Mouse (Mus musculus) liver, adult 2 months (tissue): ENCODE data around the gene Tdp2. TPM values are rescaled to one million over a fixed set of nuclear protein-coding genes. Genes with fewer than 3 reads are reported as not detected.
A peak's percentile ranks its signal among the peaks of the same experiment; 100 is the strongest.

Experiments
- DNase-seq: peaks from one replicate; pipeline ENCODE4 v3.0.0-alpha.2; 2011; ENCODE audit warnings: low read depth, low spot score; ENCODE audit errors: extremely low read depth
- H3K27ac ChIP-seq: fragments of 200-500 bp; replicated peaks from 2 replicates; pipeline ENCODE4 v1.5.1; 2012; ENCODE audit warnings: low read depth, mild to moderate bottlenecking, control low read depth, inconsistent platforms, low read length; ENCODE audit not compliant: insufficient read depth
- H3K27me3 ChIP-seq: fragments of 200-500 bp; 2 replicates; pipeline ENCODE4 v1.6.1; 2012; ENCODE audit warnings: mild to moderate bottlenecking, moderate library complexity, low read length, inconsistent platforms; ENCODE audit not compliant: control insufficient read depth, insufficient read depth
- H3K36me3 ChIP-seq: fragments of 200-500 bp; 2 replicates; pipeline ENCODE4 v1.6.1; 2012; ENCODE audit warnings: low read length, inconsistent platforms; ENCODE audit not compliant: control insufficient read depth, insufficient read depth
- H3K4me1 ChIP-seq: fragments of 200-500 bp; 2 replicates; pipeline ENCODE4 v1.6.1; 2011; ENCODE audit warnings: low read length; ENCODE audit not compliant: control insufficient read depth, insufficient read depth
- H3K4me3 ChIP-seq: fragments of 200-500 bp; 2 replicates; pipeline ENCODE4 v1.5.1; 2011; ENCODE audit warnings: low read depth, mild to moderate bottlenecking, control low read depth, low read length, moderate library complexity; ENCODE audit not compliant: insufficient read depth
- H3K79me2 ChIP-seq: fragments of 200-500 bp; 2 replicates; pipeline ENCODE4 v1.6.1; 2012; ENCODE audit warnings: inconsistent platforms, mild to moderate bottlenecking, low read length, moderate library complexity; ENCODE audit not compliant: control insufficient read depth, insufficient read depth
- H3K9ac ChIP-seq: fragments of 200-500 bp; 2 replicates; pipeline ENCODE4 v1.6.1; 2012; ENCODE audit warnings: low read depth, mild to moderate bottlenecking, control low read depth, inconsistent platforms, low read length
- CTCF ChIP-seq: fragments of 200-500 bp; IDR thresholded peaks from 2 replicates; pipeline ENCODE4 v1.5.1; 2011; ENCODE audit warnings: low read depth, low read length, control low read depth
- POLR2A ChIP-seq: fragments of 200-500 bp; IDR thresholded peaks from 2 replicates; pipeline ENCODE4 v1.6.1; 2011; ENCODE audit warnings: low read length, control low read depth; ENCODE audit not compliant: insufficient read depth; ENCODE audit errors: extremely low read depth
- WGBS: fragments of 180-500 bp; shearing (Covaris S2); methylation state at CpG from one replicate; pipeline ENCODE4 v1.1.7; 2018; 5-methylcytosine and 5-hydroxymethylcytosine counted together
- polyA plus RNA-seq: library from polyadenylated mRNA; depleted of rRNA; stranded (reverse); fragments of >200 nt; gene quantifications from 2 replicates; pipeline ENCODE4 v1.2.3, GENCODE M21; 2012
- total RNA-seq: library from RNA; depleted of rRNA; stranded (reverse); fragments of >200 nt; gene quantifications from 2 replicates; pipeline ENCODE4 v1.2.3, GENCODE M21; 2014

Gene Tdp2
- total and polyA plus RNA-seq, 2 experiments, result 18.6 to 29.4 TPM

DNA sequence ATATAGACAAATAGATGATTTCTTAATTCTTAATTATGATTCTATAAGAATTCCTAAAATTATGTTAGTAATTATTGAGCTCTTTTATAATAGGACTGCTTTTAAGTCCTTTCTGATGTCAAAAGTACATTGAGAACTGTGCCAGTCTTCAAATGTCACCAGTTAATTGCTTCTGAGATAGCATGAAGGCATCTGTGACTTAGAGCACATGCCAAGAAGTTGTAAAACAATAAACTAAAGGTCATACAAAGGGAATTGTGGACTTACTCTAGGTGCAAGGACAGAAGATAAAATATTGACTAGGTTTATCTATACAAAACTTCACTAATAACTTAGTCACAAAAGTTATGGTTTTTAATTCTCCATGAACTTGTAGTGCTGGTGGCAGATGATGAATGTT is 27.6 kb downstream of the Tdp2 start:
- no peak overlapping the region for H3K27ac ChIP-seq
- H3K9ac ChIP-seq, result no peak overlapping the region
- no peaks in the 10 kb centered on the region for H3K36me3 ChIP-seq
- no peak for DNase-seq
- no peaks in the 10 kb centered on the region for H3K27me3 ChIP-seq
- no peaks in the 10 kb centered on the region for H3K79me2 ChIP-seq
- no peak overlapping the region for H3K4me3 ChIP-seq
- no peaks in the 10 kb centered on the region for H3K4me1 ChIP-seq
- TF ChIP-seq CTCF, result no peak
- TF ChIP-seq POLR2A, result no peak

DNA sequence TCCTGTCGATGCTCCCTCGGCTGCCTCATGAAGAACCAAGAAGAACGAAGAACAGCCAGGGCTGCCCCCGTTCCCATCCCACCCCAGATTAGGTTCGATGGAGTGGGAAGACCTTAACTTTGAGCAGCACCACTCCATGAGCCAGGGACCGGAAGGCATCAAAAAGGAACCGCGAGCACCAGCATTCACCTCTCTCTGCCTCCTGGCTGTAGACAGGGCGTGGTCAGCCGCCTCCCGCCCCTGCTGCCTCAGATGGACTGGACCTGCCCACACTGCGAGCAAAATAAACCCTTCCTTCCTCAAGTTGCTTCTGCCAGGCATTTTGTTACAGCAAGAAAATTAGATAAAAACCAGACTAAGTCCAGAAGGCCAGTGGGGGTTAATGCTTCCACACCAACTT is 29.6 kb downstream of the Tdp2 start:
- DNase-seq, result no peak
- H3K36me3 ChIP-seq, result no peaks in the 10 kb centered on the region
- H3K27ac ChIP-seq, result no peak overlapping the region
- no peaks in the 10 kb centered on the region for H3K27me3 ChIP-seq
- H3K4me3 ChIP-seq, result no peak overlapping the region
- H3K9ac ChIP-seq, result no peak overlapping the region
- no peaks in the 10 kb centered on the region for H3K4me1 ChIP-seq
- H3K79me2 ChIP-seq, result no peaks in the 10 kb centered on the region
- no peak for TF ChIP-seq POLR2A
- whole genome bisulfite sequencing, result 81% methylated on average over 12 of the region's 12 CpGs

DNA sequence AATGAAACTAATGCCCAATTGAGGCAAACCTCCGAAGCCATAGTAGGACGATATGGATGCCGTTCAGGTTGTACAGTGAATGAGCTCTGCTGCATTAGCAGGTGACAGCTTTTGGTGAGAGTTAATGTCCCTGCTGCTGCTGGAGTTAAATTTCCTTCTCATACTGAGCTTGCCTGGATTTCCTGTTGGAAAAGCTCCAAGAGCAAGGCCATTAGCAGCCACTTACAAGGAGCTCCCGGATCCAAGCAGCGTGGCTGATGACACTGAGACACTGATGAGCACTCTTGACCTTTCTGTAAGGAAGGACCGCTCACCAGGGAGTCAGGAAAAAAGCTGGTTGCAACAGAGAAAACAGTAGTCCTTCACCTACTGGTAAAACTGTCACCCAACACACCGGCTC is 30.5 kb downstream of the Tdp2 start:
- H3K79me2 ChIP-seq, result no peaks in the 10 kb centered on the region
- no peak for DNase-seq

DNA sequence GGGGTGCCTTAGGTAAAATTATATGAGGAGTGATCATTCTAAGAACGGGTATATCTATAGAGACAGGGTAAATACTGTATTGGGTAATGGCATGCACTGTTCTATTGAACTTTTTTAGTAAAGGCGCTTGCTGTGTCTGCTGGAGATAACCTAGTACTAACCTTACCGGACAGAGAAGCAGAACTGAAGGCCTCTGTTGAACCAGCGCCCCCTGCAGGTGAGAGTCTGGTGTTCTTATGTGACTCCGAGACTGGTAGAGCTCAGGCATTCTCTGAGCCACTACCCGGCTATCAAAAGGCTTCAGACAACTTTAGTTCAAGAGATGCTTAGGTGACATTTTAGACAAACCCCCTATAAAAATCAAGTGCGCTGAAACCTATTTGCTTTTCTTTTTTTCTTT is 31.0 kb downstream of the Tdp2 start:
- 25% methylated on average over 7 of the region's 7 CpGs for WGBS
- Histone ChIP-seq H3K9ac (no peak overlapping the region), H3K36me3 (no peaks in the 10 kb centered on the region), H3K27ac (no peak overlapping the region), H3K4me3 (no peak overlapping the region), H3K27me3 (no peaks in the 10 kb centered on the region), H3K79me2 (no peaks in the 10 kb centered on the region), H3K4me1 (peaks cover 5% of the 10 kb centered on the region)
- peak; percentile 72 for DNase-seq
- TF ChIP-seq CTCF (peak; percentile 69), POLR2A (no peak)

More for the DNA sequence above, 30.5 kb downstream of the Tdp2 start:
- 78% methylated on average over 7 of the region's 7 CpGs for WGBS
- Histone ChIP-seq H3K4me3 (no peak overlapping the region), H3K27me3 (no peaks in the 10 kb centered on the region), H3K9ac (no peak overlapping the region), H3K27ac (no peak overlapping the region), H3K36me3 (no peaks in the 10 kb centered on the region), H3K4me1 (peaks cover 3% of the 10 kb centered on the region; the same call in 1 of the 2 replicates)
- TF ChIP-seq CTCF (no peak), POLR2A (no peak)

DNA sequence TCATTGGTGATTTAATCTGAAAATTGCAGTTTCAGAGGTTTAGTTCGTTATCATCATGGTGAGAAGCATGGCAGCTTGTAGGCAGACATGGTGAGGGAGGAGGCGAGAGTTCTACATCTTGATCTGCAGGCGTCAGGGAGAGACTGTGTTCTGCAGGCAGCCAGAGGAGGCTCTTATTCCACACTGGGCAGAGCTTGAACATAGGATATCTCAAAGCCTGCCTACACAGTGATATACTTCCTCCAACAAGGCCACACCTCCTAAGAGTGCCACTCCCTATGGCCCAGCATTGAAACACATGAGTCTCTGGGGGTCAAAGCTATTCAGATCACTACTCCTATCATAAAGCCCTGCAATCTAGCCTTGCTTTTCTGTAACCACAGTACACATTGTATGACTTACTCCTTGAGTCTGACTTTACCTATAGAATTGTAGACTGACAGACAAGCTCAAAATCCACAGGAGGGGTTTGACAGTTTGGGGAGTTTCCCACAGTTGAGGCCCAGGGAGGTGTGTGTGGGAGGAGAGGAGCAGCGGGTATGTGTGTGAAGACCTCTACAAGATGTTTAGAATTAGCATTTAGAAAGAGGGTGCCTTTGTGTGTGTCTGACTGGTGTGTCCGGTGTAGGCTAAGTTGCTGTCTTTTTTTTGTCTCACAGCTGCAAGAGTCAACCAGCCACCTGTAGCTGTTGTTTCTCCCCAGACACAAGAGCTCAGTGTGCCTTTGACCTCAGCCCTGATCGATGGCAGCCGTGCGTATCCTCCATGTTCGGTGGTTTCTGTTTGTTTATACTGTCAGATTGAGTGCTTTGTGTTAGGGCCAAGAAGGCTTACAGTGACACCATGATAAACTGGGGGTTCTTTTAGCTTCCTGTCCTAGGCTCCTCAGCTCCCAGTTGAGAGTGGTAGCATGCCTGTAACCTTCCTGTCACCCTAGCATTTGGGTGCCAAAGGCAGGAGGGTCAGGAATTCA is 35.2 kb downstream of the Tdp2 start:
- WGBS, result 42% methylated on average over 9 of the region's 9 CpGs
- H3K4me1 ChIP-seq, result peaks cover 5% of the 10 kb centered on the region
- TF ChIP-seq CTCF (no peak), POLR2A (no peak)
- peak overlapping the region; percentile 65 for H3K27ac ChIP-seq
- H3K27me3 ChIP-seq, result no peaks in the 10 kb centered on the region
- no peaks in the 10 kb centered on the region for H3K79me2 ChIP-seq
- peak; percentile 79 for DNase-seq
- H3K36me3 ChIP-seq, result no peaks in the 10 kb centered on the region
- no peak overlapping the region for H3K9ac ChIP-seq
- H3K4me3 ChIP-seq, result no peak overlapping the region

DNA sequence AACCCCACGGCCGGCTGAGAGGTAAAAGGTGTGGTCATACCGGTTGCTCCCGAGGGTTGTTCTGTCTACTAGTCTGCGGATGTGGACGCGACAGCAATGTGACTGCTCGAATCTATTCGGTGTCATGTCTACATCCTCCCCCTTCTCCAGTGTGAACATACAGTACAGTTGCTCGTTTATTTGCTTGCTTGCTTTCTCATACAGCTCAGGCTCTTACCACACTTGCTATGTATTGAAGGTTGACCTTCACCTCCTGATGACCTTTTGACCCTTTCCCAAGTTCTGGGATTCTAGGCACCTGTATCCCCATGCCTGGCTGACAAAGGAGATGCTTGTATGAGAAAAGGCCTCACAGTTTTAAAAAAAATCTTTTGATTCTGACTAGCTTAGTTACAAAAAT is 36.3 kb downstream of the Tdp2 start:
- DNase-seq, result no peak
- H3K27ac ChIP-seq, result no peak overlapping the region
- H3K27me3 ChIP-seq, result no peaks in the 10 kb centered on the region
- H3K4me3 ChIP-seq, result no peak overlapping the region
- H3K4me1 ChIP-seq, result peaks cover 5% of the 10 kb centered on the region
- TF ChIP-seq CTCF (no peak), POLR2A (no peak)
- H3K9ac ChIP-seq, result no peak overlapping the region
- no peaks in the 10 kb centered on the region for H3K79me2 ChIP-seq
- WGBS, result 53% methylated on average over 10 of the region's 10 CpGs
- H3K36me3 ChIP-seq, result no peaks in the 10 kb centered on the region
